Mouse (Mus musculus) mammary gland, adult 2 months (tissue): ENCODE results near the gene Serpinb6c. TPM values are rescaled to one million over a fixed set of nuclear protein-coding genes. Genes with fewer than 3 reads are reported as not detected.

Experiments used
- polyA plus RNA-seq: library from polyadenylated mRNA; depleted of rRNA; stranded (reverse); fragments of >200 nt; gene quantifications from 2 replicates; pipeline ENCODE4 v1.2.3, GENCODE M21; 2012; ENCODE audit warnings: low replicate concordance; rRNA removed

The Serpinb6c gene
- not detected in 2 replicates for polyA plus RNA-seq

DNA sequence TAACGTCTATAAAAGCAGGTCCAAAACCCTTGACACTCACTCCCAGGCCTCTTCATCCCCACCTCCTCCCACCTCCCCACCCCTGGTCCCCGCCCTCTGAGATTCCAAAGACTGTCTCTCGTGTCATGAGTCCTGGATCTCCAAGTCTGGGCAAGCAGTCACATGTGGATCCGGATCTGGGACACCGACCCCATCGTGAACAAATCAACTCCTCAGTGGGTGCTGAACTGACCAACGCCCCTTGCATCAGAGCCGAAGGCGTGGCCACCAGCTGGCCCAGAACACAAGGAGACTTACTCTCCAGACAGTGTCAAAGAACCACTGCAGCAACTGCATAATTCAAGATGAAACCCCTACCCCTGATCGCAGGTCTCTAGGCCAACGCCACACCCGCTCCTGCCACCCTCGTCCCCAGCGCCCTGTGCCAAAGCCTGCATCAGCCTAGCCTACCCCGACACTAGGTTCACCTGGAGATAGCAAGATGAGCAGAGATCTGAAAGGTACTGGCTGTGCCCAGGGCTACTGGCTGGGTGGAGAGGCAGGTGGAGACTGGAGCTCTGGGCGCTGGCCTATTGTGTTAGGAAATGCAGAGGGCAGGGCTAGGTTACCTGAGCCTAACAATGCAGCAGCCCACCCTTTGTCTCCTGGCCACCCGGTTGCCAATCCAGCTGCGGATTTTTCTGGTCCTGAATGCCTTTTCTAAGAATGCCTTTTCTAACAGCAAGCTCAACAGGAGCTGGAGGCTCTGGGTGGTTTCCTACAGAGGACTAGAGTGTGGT, at the start of gene Serpinb6c:
Serpinb6c (minus strand) TSS at position 533 of the 779 bp plus-strand sequence.

DNA sequence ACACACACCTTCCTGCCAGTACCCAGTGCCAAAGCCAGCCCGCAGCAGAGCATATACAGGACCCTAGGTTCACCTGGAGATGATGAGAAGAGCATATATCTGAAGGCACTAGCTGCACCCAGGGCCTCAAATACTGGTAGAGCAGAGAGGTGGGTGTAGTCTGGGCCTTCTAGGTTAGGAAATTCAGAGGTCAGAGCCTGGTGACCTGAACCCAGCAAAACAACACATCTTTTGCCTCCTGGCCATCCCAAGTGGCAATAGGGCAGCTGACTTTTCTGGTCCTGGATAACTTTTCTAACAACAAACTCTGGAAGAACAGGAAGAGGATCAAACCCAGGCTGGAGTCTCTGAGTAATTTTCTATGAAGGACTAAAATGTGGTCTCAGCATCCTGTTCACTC, 62.2 kb downstream of the Serpinb6c start, which contains the start of gene Serpinb6e:
Serpinb6e (minus strand) TSS at position 101 of the 400 bp plus-strand sequence.

Other genes starting within 250 kb of the Serpinb6c start
- gene Serpinb6d, start 244.3 kb downstream of the Serpinb6c start, polyA plus RNA-seq: not detected in 2 replicates
- gene Serpinb6e, start 62.3 kb downstream of the Serpinb6c start, polyA plus RNA-seq: 0.80 TPM in 1 of 2 replicates, not detected in the other
- gene Nqo2, start 59.0 kb upstream of the Serpinb6c start, polyA plus RNA-seq: 3.2 and 15.1 TPM in 2 replicates
- gene Ripk1, start 96.7 kb upstream of the Serpinb6c start, polyA plus RNA-seq: 6.7 and 17.5 TPM in 2 replicates
- 58.3 and 126 TPM in 2 replicates for gene Serpinb6a, start 97.1 kb upstream of the Serpinb6c start, polyA plus RNA-seq
- 33.9 and 44.3 TPM in 2 replicates for gene Bphl, start 131.9 kb upstream of the Serpinb6c start, polyA plus RNA-seq
- gene Tubb2a, start 172.3 kb upstream of the Serpinb6c start, polyA plus RNA-seq: 213 and 220 TPM in 2 replicates
- 20.0 and 20.8 TPM in 2 replicates for gene Tubb2b, start 224.8 kb upstream of the Serpinb6c start, polyA plus RNA-seq